Mouse (Mus musculus): Measurements from ENCODE around the gene Xrra1.

DNA sequence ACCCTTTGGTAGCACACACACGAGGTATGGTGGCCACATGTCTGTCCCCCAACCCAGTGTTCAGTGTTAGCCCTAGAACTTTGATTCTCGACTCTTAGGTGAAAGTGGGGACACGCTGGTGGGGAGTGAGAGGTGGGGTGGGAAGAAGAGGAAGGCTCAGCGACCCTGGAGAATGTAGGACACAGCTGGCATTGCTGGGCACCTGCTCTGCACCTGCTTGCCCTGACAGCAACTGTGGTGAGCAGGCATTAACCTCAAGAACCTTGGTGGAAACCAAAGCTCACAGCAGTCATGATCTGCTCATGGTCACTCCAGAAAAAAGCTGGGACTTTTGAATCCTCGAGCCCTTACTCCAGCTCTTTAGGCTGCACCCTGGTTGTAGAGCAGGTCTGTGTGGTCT is 52.1 kb downstream of the Xrra1 start:
- TF ChIP-seq CTCF (IDR thresholded peaks at IDR 0.05; ENCODE audit: insufficient read depth, low read length) (no peak), POLR2A (IDR thresholded peaks at IDR 0.05; ENCODE audit: borderline replicate concordance, extremely low read depth, low read depth, low read length) (no peak)

Measured in lung, adult 2 months (tissue).